Mouse (Mus musculus) hindbrain, postnatal 0 days (tissue): ENCODE results near the gene Sp100. TPM values are rescaled to one million over a fixed set of nuclear protein-coding genes. Genes with fewer than 3 reads are reported as not detected.

Experiments
- ATAC-seq: fragments of 200-750 bp; cut with Nextera tagmentation; 2 replicates; pipeline ENCODE4 v1.8.0; 2017; ENCODE audit warnings: mild to moderate bottlenecking, moderate TSS enrichment, moderate library complexity
- DNase-seq: peaks from one replicate; pipeline ENCODE4 v3.0.0-alpha.2; 2015; ENCODE audit warnings: low spot score
- H3K27ac ChIP-seq: fragments of 300-500 bp; sonication (generic); 2 replicates; pipeline ENCODE4 v1.5.1; 2014; ENCODE audit warnings: mild to moderate bottlenecking
- H3K27me3 ChIP-seq: fragments of 300-500 bp; sonication (generic); 2 replicates; pipeline ENCODE4 v1.6.1; 2014; ENCODE audit warnings: low read length, mixed read lengths; ENCODE audit not compliant: insufficient read depth
- H3K36me3 ChIP-seq: fragments of 300-500 bp; sonication (generic); 2 replicates; pipeline ENCODE4 v1.6.1; 2014; ENCODE audit warnings: low read length, mixed read lengths; ENCODE audit not compliant: insufficient read depth
- H3K4me1 ChIP-seq: fragments of 300-500 bp; sonication (generic); 2 replicates; pipeline ENCODE4 v1.6.1; 2014; ENCODE audit warnings: antibody characterized with exemption, low read length, mixed read lengths; ENCODE audit not compliant: insufficient read depth
- H3K4me2 ChIP-seq: fragments of 300-500 bp; sonication (generic); 2 replicates; pipeline ENCODE4 v1.6.1; 2014; ENCODE audit warnings: low read depth, mild to moderate bottlenecking, low read length, moderate library complexity, mixed read lengths
- H3K4me3 ChIP-seq: fragments of 300-500 bp; sonication (generic); 2 replicates; pipeline ENCODE4 v1.5.1; 2014; ENCODE audit warnings: low read length
- H3K9ac ChIP-seq: fragments of 300-500 bp; sonication (generic); replicated peaks from 2 replicates; pipeline ENCODE4 v1.6.1; 2014; ENCODE audit warnings: mild to moderate bottlenecking, low read length, moderate library complexity, mixed read lengths
- H3K9me3 ChIP-seq: fragments of 300-500 bp; sonication (generic); 2 replicates; pipeline ENCODE4 v1.6.1; 2016; ENCODE audit warnings: low read length, mixed read lengths
- CTCF ChIP-seq: IDR thresholded peaks from 2 replicates; pipeline ENCODE4 v1.5.1; 2016; ENCODE audit warnings: antibody characterized with exemption, control low read depth, low read depth
- WGBS: fragments of 180-500 bp; shearing (Covaris S2); extraction: QIAGEN DNeasy Blood & Tissue Kit; methylation state at CpG from one replicate; pipeline ENCODE4 v1.1.7; 2014; 5-methylcytosine and 5-hydroxymethylcytosine counted together
- polyA plus RNA-seq: library from polyadenylated mRNA; unstranded; fragments of >200 nt; fragmentation: Nextera tagmentation; extraction: Ambion mirVana; gene quantifications from 2 replicates; pipeline ENCODE4 v1.2.1, GENCODE M21; 2015
- total RNA-seq: library from RNA; depleted of rRNA; stranded (reverse); fragments of >200 nt; gene quantifications from 2 replicates; pipeline ENCODE4 v1.2.3, GENCODE M21; 2014

Sp100 gene
- total and polyA plus RNA-seq, 2 experiments from 2014 or later: 0.31 to 0.98 TPM

GRCm38 (mm10) chr1:85719049-85719448 is 69.3 kb downstream of the Sp100 start:
- no peak overlapping the region for H3K9ac ChIP-seq
- H3K4me1 ChIP-seq: no peaks in the 10 kb centered on the region
- TF ChIP-seq CTCF: no peak
- no peaks in the 10 kb centered on the region for H3K27me3 ChIP-seq
- no peak for ATAC-seq
- no peak overlapping the region for H3K4me3 ChIP-seq
- no peak for DNase-seq
- H3K9me3 ChIP-seq: no peaks in the 10 kb centered on the region
- 86% methylated on average over 4 of the region's 4 CpGs for WGBS
- H3K4me2 ChIP-seq: no peak overlapping the region
- no peaks in the 10 kb centered on the region for H3K36me3 ChIP-seq
- no peak overlapping the region for H3K27ac ChIP-seq

DNA sequence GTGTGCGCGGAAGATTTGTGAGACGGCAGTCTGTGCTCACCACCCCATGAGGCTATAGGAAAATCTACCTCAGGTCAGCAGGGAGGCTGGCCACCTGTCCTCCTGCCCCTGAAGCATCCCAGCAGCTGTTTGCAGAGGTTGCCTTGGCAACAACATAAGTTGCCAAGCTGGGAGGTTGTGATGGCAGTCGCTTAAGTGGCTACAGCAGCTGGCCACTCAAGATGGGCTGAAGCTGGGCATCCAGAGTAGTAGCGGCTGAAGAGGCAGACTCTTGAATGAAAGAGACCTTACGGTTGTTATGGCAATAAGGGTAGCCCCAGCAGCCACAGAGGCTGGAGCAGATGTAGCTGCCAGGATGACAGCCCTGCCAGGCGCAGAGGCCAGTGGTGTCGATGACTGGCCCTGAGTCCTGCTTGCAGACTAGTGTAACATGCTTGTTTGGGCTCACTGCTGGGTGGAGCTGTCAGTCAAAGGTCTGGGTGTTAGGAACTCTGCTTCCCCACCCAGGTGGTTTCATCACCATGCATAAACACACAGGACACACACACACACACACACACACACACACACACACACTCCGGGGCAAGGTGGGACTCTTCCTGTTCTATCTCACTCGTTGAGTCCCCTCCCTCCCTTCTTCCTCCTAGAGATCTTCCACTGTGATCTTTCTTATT is 70.6 kb downstream of the Sp100 start:
- no peak overlapping the region for H3K4me2 ChIP-seq
- ATAC-seq (peak; percentile 86), DNase-seq (peak; percentile 72)
- no peak overlapping the region for H3K9ac ChIP-seq
- H3K4me1 ChIP-seq: no peaks in the 10 kb centered on the region
- H3K27me3 ChIP-seq: no peaks in the 10 kb centered on the region
- 48% methylated on average over 10 of the region's 10 CpGs for WGBS
- no peak overlapping the region for H3K4me3 ChIP-seq
- H3K36me3 ChIP-seq: no peaks in the 10 kb centered on the region
- TF ChIP-seq CTCF: no peak
- no peak overlapping the region for H3K27ac ChIP-seq
- H3K9me3 ChIP-seq: no peaks in the 10 kb centered on the region

DNA sequence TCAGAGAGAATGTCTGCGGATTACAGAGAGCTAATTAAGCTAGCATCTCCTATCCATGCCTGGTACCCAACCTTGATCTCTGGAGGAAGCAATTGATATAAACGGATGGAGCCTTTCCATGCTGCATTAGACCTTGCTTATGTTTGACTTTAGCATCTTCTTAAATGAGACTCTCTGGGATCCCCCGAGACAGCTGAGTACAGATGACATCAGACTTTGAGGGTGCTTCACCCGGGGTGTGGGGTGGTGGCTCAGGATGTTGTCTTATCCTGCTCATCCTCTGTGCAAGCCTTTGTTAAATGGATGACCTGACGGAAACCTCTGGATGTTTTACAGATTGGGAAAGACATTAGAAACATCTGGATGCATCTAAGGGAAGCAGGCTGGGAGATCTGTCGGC is 80.7 kb downstream of the Sp100 start:
- no peak overlapping the region for H3K4me3 ChIP-seq
- no peak for TF ChIP-seq CTCF
- no peak overlapping the region for H3K9ac ChIP-seq
- WGBS: 87% methylated on average over 6 of the region's 6 CpGs
- H3K27ac ChIP-seq: no peak overlapping the region
- no peaks in the 10 kb centered on the region for H3K36me3 ChIP-seq
- no peaks in the 10 kb centered on the region for H3K4me1 ChIP-seq
- no peak overlapping the region for H3K4me2 ChIP-seq
- no peak for ATAC-seq
- DNase-seq: no peak
- H3K27me3 ChIP-seq: no peaks in the 10 kb centered on the region
- H3K9me3 ChIP-seq: no peaks in the 10 kb centered on the region

DNA sequence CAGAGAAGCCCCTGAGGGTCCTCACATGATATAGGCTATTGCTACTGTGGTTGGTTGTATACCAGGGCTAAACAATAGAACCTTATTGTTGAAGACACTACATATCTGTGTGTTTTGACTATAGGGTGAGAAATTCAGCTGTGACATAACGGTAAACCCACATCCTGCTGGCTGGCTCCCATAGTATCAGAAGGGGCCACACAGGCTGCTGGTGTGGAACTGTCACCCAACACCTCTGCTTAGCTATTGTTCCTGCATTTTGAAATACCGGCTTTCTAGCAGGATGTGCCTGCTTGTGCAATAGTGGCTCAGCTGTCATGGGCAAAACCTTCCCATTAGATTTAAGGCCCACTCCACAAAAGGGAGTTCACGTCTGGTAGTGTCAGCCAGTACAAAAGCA is 82.8 kb downstream of the Sp100 start:
- WGBS: 81% methylated on average over 3 of the region's 3 CpGs
- TF ChIP-seq CTCF: no peak
- Histone ChIP-seq H3K4me3 (no peak overlapping the region), H3K27ac (no peak overlapping the region), H3K4me2 (no peak overlapping the region), H3K36me3 (no peaks in the 10 kb centered on the region), H3K4me1 (no peaks in the 10 kb centered on the region), H3K9ac (no peak overlapping the region), H3K9me3 (no peaks in the 10 kb centered on the region), H3K27me3 (no peaks in the 10 kb centered on the region)
- DNase-seq: no peak
- no peak for ATAC-seq

- Histone ChIP-seq H3K4me1 (no peaks in the 10 kb centered on the region), H3K36me3 (no peaks in the 10 kb centered on the region), H3K9me3 (no peaks in the 10 kb centered on the region), H3K4me2 (no peak overlapping the region), H3K9ac (no peak overlapping the region), H3K27me3 (no peaks in the 10 kb centered on the region), H3K4me3 (no peak overlapping the region), H3K27ac (no peak overlapping the region)
- no peak for DNase-seq
- 77% methylated on average over 1 of the region's 1 CpGs for WGBS
- no peak for TF ChIP-seq CTCF
- no peak for ATAC-seq
Measured at GRCm38 (mm10) chr1:85734511-85734910, 84.7 kb downstream of the Sp100 start.

- Histone ChIP-seq H3K4me2 (no peak overlapping the region), H3K27me3 (no peaks in the 10 kb centered on the region), H3K27ac (no peak overlapping the region), H3K9ac (no peak overlapping the region), H3K36me3 (no peaks in the 10 kb centered on the region), H3K9me3 (no peaks in the 10 kb centered on the region), H3K4me3 (no peak overlapping the region), H3K4me1 (no peaks in the 10 kb centered on the region)
- DNase-seq: no peak
- ATAC-seq: peak; percentile 24; the same call in 1 of the 2 replicates
- no peak for TF ChIP-seq CTCF
- 72% methylated on average over 13 of the region's 13 CpGs for WGBS
Measured at GRCm38 (mm10) chr1:85735463-85736123, 85.8 kb downstream of the Sp100 start.
